Mouse (Mus musculus) heart, postnatal 14 days (tissue): ENCODE results near the gene Dedd2. TPM values are rescaled to one million over a fixed set of nuclear protein-coding genes. Genes with fewer than 3 reads are reported as not detected.

Experiments used
- DNase-seq, 2 experiments: peaks; one replicate each; pipeline ENCODE4 v3.0.0; 2021 to 2022
- intact Hi-C: fragments of 180-260 bp; cut with DNase I; formaldehyde crosslinking; loops from one replicate; pipeline ENCODE4 v1.15.1; 2025
- total RNA-seq, 2 experiments: library from RNA; stranded (reverse); gene quantifications; 2 replicates each; pipeline ENCODE4 v1.2.3; 2021

Dedd2 gene
- total RNA-seq, 2 experiments from 2014 or later = 17.9 to 19.2 TPM

- intact Hi-C loops = no loop called here
- peak; percentile 49 to 52 for DNase-seq
These were observed 27.7 kb upstream of the Dedd2 start for GRCm38 (mm10) chr7:25248018-25248647.

GRCm38 (mm10) chr7:25247498-25247897 lies 27.1 kb upstream of the Dedd2 start:
- no peak for DNase-seq
- intact Hi-C loops = loop anchor here (1.0 kb wide), 1 partner anchor 8 kb away; no protein-coding TSS in a partner anchor

DNA sequence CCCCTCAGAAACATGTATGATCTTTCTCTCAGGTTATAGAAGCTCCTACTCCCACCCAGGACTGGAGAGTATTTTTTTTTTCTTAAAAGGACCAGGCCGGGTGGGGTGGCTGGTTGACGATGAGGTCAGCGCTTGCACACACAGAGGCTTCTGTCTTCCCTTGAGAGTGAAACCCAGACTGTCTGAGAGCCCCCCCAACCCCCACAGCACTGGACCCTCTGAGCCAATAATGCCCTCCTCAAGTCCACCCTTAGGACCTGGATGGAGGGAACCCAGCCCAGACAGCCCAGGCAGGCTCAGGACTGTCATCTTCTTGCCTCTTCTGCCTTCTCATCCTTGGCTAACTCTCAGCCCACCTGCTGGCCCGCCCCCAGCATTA lies 26.3 kb upstream of the Dedd2 start:
- no peak for DNase-seq
- intact Hi-C loops = loop anchor here (1.0 kb wide), 1 partner anchor 7 kb away; no protein-coding TSS in a partner anchor

DNA sequence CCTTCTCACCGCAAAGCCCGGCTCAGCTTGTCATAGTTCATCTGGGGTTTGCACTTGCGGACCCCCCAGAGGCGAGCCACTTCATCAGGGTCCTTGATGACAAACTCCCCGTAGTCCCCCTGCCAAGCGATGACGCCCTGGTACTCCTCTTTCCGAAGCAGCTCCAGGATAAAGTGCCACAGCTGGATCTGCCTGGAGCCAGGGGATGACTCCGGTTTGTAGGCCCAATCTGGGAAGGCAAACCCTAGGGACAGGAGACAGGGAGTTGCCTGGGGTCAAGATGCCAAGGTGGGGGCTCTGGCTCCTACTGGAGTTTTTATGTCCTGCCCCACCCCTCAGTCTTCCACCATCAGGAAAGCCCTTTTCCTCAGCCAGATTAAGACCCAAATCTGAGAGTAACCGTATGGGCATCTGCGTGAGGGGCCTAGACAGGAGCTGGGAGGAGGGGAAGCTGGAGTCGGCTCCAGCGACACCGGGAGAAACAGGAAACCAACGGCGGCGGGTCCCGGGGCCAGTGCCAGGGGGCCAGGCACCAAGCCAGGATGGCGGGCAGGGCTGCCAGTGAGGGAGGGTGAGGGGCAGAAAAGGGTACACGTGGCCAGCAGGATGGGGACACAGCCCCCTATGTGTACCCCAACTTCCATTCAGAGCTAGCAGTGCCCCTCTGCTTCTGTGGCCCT lies 25.8 kb upstream of the Dedd2 start:
- DNase-seq = peak; percentile 69 to 77
- intact Hi-C loops = no loop called here

DNA sequence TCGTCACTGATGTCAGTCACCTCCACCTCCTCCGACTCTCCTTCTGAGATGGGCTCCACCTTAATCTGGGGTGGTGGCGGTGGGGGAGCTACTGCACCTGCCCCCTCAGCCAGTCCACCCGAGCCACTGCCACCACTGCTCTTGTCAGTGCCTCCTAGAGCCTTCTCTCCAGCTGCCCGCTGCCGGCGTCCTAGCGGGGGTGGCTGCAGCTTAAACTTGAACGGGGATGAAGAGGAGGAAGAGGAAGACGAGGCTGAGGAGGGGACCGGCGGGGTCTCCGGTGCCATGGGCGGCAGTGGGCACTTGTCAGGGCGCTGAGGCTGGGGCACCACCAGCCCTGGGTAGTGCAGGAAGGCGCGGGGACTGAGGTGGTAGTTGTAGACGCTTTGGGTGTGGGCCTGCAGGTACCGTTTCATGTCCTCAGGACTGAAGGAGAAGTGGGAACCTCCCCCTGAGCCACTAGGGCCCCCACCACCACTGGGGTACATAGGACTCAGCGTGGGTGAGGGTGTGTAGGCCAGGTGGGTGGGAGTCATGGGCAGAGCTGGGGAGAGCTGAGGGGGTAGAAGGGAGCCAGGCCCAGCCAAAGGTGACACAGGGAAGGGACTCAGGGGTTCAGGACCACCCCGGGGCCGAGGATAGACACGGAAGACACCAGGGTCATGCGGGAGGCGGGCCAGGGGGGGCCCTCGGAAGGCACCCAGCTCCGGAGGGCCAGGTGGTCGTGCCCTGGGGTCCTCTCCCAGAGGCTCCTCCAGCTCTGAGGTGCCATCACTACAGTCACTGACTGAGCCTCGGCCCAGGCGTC lies 24.4 kb upstream of the Dedd2 start:
- intact Hi-C loops = loop anchor here (5.0 kb wide), 1 partner anchor 153 kb away; the partner anchor contains the start of gene Lipe

GRCm38 (mm10) chr7:25243361-25243760 lies 22.9 kb upstream of the Dedd2 start:
- DNase-seq = no peak
- intact Hi-C loops = loop anchor here (5.0 kb wide), 1 partner anchor 154 kb away; the partner anchor contains the start of gene Lipe

More for the DNA sequence above, 24.4 kb upstream of the Dedd2 start:
- DNase-seq = no peak

DNA sequence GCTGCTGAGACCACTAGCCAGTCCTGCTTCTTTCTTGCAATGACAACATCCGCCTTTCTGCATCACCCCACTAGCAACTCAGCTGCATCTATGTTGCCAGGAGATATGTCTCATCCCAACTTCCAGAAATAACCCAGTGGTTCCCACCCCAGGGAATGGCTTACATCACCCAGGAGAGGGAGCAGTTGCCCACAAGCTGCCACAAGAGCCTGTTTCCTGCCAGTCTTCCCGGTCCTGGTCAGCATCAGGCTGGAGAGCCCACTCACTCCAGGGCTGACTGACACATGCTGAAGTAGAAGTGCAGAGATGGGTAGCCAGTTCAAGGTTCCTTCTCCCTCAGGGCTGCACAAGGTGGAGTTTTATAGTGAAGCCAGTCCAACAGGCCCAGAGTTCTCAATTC lies 20.6 kb upstream of the Dedd2 start:
- peak; percentile 53 to 75 for DNase-seq
- intact Hi-C loops = loop anchor here (1.0 to 5.0 kb wide), 3 partner anchors 36 to 156 kb away; partner anchors contain the start of genes Lipe and Megf8

GRCm38 (mm10) chr7:25240631-25241030 lies 20.2 kb upstream of the Dedd2 start:
- no peak for DNase-seq
- intact Hi-C loops = loop anchor here (1.0 to 5.0 kb wide), 3 partner anchors 37 to 157 kb away; partner anchors contain the start of genes Lipe and Megf8

DNA sequence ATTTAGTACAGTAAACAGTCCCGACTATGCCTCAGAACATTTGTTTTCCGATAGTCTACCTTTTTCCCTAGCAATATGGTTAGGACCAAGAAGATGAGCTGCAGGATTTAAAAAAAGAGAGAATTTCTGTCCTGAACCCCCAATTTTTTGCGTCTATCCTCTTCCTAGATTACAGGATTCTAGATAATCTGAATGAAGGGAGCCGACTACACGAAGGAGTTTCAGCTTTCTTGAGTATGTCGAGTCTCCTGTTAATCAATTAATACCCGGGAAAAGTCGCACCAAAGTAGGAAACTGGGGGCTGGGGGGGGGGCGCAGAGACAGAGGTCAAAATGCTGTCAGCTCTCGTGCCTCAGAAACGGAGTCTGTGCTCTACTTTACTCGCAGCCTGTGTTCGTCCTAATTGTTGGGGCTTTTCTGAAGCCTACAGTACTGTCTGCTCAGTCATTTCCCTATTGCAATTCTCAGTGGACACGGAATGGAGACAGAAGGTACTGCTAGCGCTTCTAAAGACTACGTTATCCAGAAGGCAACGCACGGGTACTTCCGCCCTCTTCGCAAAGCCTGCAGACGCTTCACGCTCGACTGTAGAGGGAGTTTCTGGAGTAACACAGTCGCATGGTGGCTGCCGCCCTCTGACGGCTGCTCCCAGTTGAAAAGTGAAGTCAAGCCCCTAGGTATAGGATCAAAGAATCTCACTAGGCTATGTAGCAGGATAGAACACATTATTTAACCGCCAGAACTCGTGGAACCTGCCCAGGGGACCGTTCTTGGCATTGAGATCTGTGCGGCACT lies 18.6 kb upstream of the Dedd2 start:
- intact Hi-C loops = loop anchor here (1.0 to 5.0 kb wide), 2 partner anchors 8 to 143 kb away; no protein-coding TSS in a partner anchor
- peak; percentile 82 for DNase-seq

DNA sequence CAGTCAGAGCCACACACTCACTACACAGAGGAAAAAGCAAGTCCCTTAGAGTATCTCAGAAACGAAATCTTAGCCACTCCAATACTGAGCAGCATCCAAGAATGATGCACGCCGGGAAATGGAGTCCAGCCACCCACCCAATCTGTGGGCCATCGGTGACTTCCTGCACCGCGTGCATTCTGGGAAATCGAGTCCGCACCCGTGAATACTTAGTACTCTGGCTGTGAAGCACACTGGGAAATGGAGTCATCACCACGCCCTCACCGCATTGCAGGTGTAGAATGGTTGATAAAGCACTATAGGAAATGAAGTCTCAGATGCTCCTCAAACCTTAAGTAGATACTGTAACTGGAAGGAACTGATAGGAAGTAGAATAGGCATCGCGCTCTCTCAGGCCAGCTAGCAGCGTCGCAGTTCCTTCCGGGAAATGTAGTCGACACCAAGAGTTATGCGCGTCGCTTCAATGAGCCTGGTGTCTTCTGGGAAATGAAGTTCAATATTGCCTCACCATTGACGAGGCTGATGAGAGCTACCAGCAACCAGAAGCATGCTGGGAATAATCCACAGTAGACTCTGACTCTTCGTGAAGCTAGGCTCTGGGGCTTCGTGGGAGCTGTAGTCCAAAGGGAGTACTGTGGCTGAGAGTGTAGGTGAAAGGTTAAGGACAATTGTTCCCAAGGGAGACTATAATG lies 17.7 kb upstream of the Dedd2 start:
- intact Hi-C loops = loop anchor here (5.0 kb wide), 1 partner anchor 144 kb away; no protein-coding TSS in a partner anchor

DNA sequence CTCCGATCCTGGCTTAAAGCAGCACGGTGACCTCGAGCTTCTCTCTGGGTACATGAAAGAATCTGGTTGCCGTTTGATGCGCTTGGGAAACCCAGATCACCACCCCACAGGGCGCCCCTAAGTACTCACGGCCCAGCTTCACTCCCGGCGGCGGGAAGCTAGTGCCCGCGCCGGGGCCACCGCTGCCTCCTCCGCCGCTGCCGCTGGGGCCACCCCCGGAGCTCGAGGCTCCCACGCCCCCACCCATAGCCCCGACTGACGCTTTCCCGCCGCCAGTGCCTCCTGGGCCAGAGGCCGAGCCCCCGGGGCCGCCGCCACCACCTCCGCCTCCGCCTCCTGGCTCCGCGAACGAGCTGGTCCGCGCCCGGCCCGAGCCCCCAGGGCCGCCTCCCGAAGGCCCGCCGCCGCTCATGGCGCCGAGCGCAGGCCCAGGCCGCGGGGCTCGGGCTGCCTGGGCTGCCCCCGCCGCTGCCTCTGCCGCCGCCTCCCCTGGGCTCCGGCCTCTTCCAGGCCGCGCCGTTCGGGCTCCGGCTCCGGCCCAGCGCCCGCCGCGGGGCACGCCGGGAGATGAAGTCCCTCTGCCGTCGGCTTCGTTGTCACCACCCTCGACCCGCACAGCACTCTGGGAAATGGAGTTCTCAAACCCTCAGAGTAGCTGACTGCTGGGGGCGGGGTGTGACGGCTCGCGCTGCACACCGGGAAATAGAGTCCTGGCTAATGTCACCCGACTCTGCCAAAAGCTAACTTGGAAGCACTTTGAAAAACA lies 17.0 kb upstream of the Dedd2 start, which contains the start of gene Gsk3a:
Gene Gsk3a (minus strand): TSS at position 603 of the 766 bp plus-strand sequence.
- intact Hi-C loops = loop anchor here (2.0 to 5.0 kb wide), 2 partner anchors 15 to 145 kb away; no protein-coding TSS in a partner anchor
- DNase-seq = peak; percentile 97 to 98

More for the DNA sequence above, 17.7 kb upstream of the Dedd2 start:
- peak; percentile 88 to 91 for DNase-seq

- intact Hi-C loops = loop anchor here (5.0 kb wide), 1 partner anchor 147 kb away; no protein-coding TSS in a partner anchor
- no peak for DNase-seq
These were observed 15.1 kb upstream of the Dedd2 start for GRCm38 (mm10) chr7:25235526-25235925.

DNA sequence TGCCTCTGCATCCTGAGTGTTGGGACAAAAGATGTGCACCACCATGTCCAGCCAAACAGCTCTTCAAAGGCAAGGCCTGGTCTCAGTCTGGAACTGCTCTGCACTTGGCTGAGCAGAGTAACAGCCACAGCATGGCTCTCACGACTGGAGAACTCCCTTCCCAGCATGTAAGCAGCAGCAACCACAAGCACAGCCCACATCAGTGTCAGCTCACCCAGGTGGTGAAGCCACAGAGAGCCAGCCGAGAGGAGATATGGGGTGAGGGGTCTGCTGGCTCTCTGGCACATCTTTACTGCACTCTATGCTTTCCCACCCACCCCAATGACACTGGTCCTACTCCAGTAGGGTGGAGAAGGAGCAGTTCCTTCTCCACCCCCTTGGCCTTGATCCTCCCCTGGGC lies 12.6 kb upstream of the Dedd2 start:
- intact Hi-C loops = no loop called here
- no peak for DNase-seq

DNA sequence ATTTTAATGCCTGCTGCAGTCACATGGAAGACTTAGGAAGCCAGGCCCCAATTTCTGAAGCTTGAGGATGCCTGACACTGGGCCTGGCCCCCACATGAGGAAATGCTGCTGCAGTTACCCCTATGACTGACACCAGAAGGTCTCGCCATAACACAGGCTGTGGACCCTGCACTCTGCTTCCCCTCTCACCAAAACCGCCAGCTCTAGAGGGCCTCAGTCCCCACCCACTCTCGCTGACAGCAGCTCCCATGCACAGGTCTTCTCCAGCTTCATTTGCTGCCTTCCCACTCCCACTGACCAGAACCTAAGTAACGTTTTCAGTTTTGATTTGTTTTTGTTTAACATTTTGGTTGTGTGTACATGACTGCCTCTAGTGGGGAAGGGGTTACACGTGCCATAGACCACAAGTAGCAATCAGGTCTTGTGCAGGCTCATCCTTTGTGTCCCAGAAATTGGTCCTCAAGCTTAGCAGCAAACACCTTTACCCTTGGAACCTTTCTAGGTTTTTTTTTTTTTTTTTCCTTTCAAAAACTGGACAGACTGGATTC lies 11.8 kb upstream of the Dedd2 start:
- intact Hi-C loops = loop anchor here (1.0 kb wide), 1 partner anchor 26 kb away; no protein-coding TSS in a partner anchor
- no peak for DNase-seq

DNA sequence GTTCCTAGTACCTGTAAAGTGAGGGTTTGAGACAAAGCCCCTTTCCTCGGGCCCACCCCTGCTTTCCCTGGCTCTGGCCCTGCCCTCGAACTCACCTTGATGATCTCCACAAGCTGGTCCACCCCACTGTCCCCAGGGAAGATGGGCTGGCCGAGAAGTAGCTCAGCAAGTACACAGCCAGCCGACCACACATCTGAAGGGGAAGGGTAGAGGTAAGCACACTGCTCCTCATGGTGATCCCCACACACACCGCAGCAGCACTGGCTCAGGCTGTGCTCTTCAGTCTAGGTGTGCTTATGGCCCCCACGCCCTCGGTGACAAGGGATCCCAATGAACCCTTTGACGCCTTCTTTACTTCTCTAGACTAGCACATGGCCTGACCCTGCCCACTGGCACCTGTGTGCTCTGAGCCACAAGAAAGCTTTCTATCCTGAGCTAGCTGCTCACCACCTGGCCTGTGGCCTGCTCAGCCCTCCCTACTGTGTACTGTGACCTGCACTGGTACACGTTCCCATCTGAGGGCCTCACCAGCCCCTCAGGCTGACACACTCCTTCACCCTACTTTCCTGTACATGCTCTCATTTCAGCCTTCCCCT lies 10.4 kb upstream of the Dedd2 start:
- DNase-seq = no peak
- intact Hi-C loops = no loop called here

GRCm38 (mm10) chr7:25227523-25228300 lies 7.3 kb upstream of the Dedd2 start:
- no peak for DNase-seq
- intact Hi-C loops = loop anchor here (10.0 kb wide), 1 partner anchor 323 kb away; the partner anchor contains the start of gene Arhgef1
